Mouse (Mus musculus) spleen, adult 2 months (tissue): ENCODE results near the gene Vmn2r19.

Experiments
- CTCF ChIP-seq: fragments of 200-500 bp; IDR thresholded peaks from 2 replicates; pipeline ENCODE4 v1.5.1; 2011; ENCODE audit warnings: mild to moderate bottlenecking, inconsistent platforms; ENCODE audit not compliant: insufficient read depth, insufficient read length, insufficient replicate concordance; ENCODE audit errors: extremely low read depth
- POLR2A ChIP-seq: fragments of 200-500 bp; IDR thresholded peaks from 2 replicates; pipeline ENCODE4 v1.6.1; 2011; ENCODE audit warnings: low read depth, low read length, inconsistent platforms

- TF ChIP-seq POLR2A (no peak), CTCF (no peak)
Measured at GRCm38 (mm10) chr6:123332503-123332902, 24.4 kb downstream of the Vmn2r19 start.
